Mouse (Mus musculus): ENCODE data around the gene Fam131c. TPM values are rescaled to one million over a fixed set of nuclear protein-coding genes. Genes with fewer than 3 reads are reported as not detected.
A peak's percentile ranks its signal among the peaks of the same experiment; 100 is the strongest.

Fam131c gene
- total and polyA plus RNA-seq, 2 experiments from 2014 or later, result 0.20 TPM; not detected in 1

- WGBS, result 17% methylated on average over 8 of the region's 8 CpGs
- TF ChIP-seq CTCF (IDR thresholded peaks at IDR 0.05; ENCODE audit: low read depth) (no peak), EP300 (IDR thresholded peaks at IDR 0.05; ENCODE audit: low read depth) (no peak)
Measured at GRCm38 (mm10) chr4:141347365-141347797, 20.6 kb upstream of the Fam131c start.

GRCm38 (mm10) chr4:141348616-141349015 lies 19.4 kb upstream of the Fam131c start:
- ATAC-seq (ENCODE audit: insufficient read depth, low read depth), result no peak
- no peak overlapping the region for H3K4me2 ChIP-seq (ENCODE audit: low read depth, low read length)
- H3K36me3 ChIP-seq (replicated peaks; ENCODE audit: control insufficient read depth, insufficient read depth, low read length), result no peaks in the 10 kb centered on the region
- no peak overlapping the region for H3K4me3 ChIP-seq (ENCODE audit: low read depth, low read length)
- DNase-seq (ENCODE audit: low spot score), result no peak
- no peak for TF ChIP-seq EP300 (IDR thresholded peaks at IDR 0.05; ENCODE audit: low read depth)
- TF ChIP-seq CTCF (IDR thresholded peaks at IDR 0.05; ENCODE audit: low read depth), result no peak
- 71% methylated on average over 11 of the region's 11 CpGs for WGBS
- H3K27ac ChIP-seq (ENCODE audit: low read depth), result no peak overlapping the region
- peaks cover 2% of the 10 kb centered on the region; the same call in 1 of the 2 replicates for H3K4me1 ChIP-seq (ENCODE audit: control insufficient read depth, insufficient read depth)
- H3K9me3 ChIP-seq (replicated peaks; ENCODE audit: control insufficient read depth, low read length), result no peaks in the 10 kb centered on the region
- H3K9ac ChIP-seq (replicated peaks; ENCODE audit: low read depth, low read length), result no peak overlapping the region
- no peaks in the 10 kb centered on the region; the same call in 1 of the 2 replicates for H3K27me3 ChIP-seq (ENCODE audit: control insufficient read depth, insufficient read depth, low read length)

More at GRCm38 (mm10) chr4:141347365-141347797, 20.6 kb upstream of the Fam131c start:
- Histone ChIP-seq H3K4me2 (ENCODE audit: low read depth, low read length) (no peak overlapping the region), H3K27me3 (ENCODE audit: control insufficient read depth, insufficient read depth, low read length) (no peaks in the 10 kb centered on the region; the same call in 1 of the 2 replicates), H3K9me3 (replicated peaks; ENCODE audit: control insufficient read depth, low read length) (no peaks in the 10 kb centered on the region), H3K36me3 (replicated peaks; ENCODE audit: control insufficient read depth, insufficient read depth, low read length) (no peaks in the 10 kb centered on the region), H3K4me3 (ENCODE audit: low read depth, low read length) (no peak overlapping the region), H3K9ac (replicated peaks; ENCODE audit: low read depth, low read length) (no peak overlapping the region), H3K27ac (ENCODE audit: low read depth) (no peak overlapping the region), H3K4me1 (ENCODE audit: control insufficient read depth, insufficient read depth) (no peaks in the 10 kb centered on the region; the same call in 1 of the 2 replicates)
- ATAC-seq (ENCODE audit: insufficient read depth, low read depth) (peak; percentile 83), DNase-seq (ENCODE audit: low spot score) (peak; percentile 17)

- no peak for TF ChIP-seq EP300 (IDR thresholded peaks at IDR 0.05; ENCODE audit: low read depth)
- TF ChIP-seq CTCF (IDR thresholded peaks at IDR 0.05; ENCODE audit: low read depth), result no peak
- Histone ChIP-seq H3K4me3 (ENCODE audit: low read depth, low read length) (no peak overlapping the region), H3K4me1 (ENCODE audit: control insufficient read depth, insufficient read depth) (peaks cover 5% of the 10 kb centered on the region; the same call in 1 of the 2 replicates), H3K27me3 (ENCODE audit: control insufficient read depth, insufficient read depth, low read length) (no peaks in the 10 kb centered on the region; the same call in 1 of the 2 replicates), H3K36me3 (replicated peaks; ENCODE audit: control insufficient read depth, insufficient read depth, low read length) (no peaks in the 10 kb centered on the region), H3K9me3 (replicated peaks; ENCODE audit: control insufficient read depth, low read length) (no peaks in the 10 kb centered on the region), H3K9ac (replicated peaks; ENCODE audit: low read depth, low read length) (no peak overlapping the region), H3K4me2 (ENCODE audit: low read depth, low read length) (no peak overlapping the region), H3K27ac (ENCODE audit: low read depth) (no peak overlapping the region)
- ATAC-seq (ENCODE audit: insufficient read depth, low read depth) (no peak), DNase-seq (ENCODE audit: low spot score) (no peak)
- WGBS, result 75% methylated on average over 12 of the region's 12 CpGs
Measured at GRCm38 (mm10) chr4:141350015-141350414, 18.0 kb upstream of the Fam131c start.

GRCm38 (mm10) chr4:141351972-141352371 lies 16.0 kb upstream of the Fam131c start:
- H3K27me3 ChIP-seq (ENCODE audit: control insufficient read depth, insufficient read depth, low read length), result no peaks in the 10 kb centered on the region; the same call in 1 of the 2 replicates
- no peak for ATAC-seq (ENCODE audit: insufficient read depth, low read depth)
- no peak for TF ChIP-seq EP300 (IDR thresholded peaks at IDR 0.05; ENCODE audit: low read depth)
- no peak for TF ChIP-seq CTCF (IDR thresholded peaks at IDR 0.05; ENCODE audit: low read depth)
- H3K4me3 ChIP-seq (ENCODE audit: low read depth, low read length), result no peak overlapping the region
- no peak for DNase-seq (ENCODE audit: low spot score)
- no peak overlapping the region for H3K9ac ChIP-seq (replicated peaks; ENCODE audit: low read depth, low read length)
- H3K9me3 ChIP-seq (replicated peaks; ENCODE audit: control insufficient read depth, low read length), result no peaks in the 10 kb centered on the region
- no peak overlapping the region for H3K27ac ChIP-seq (ENCODE audit: low read depth)
- 65% methylated on average over 7 of the region's 7 CpGs for WGBS
- no peaks in the 10 kb centered on the region for H3K36me3 ChIP-seq (replicated peaks; ENCODE audit: control insufficient read depth, insufficient read depth, low read length)
- H3K4me2 ChIP-seq (ENCODE audit: low read depth, low read length), result no peak overlapping the region
- H3K4me1 ChIP-seq (ENCODE audit: control insufficient read depth, insufficient read depth), result peaks cover 5% of the 10 kb centered on the region; the same call in 1 of the 2 replicates

GRCm38 (mm10) chr4:141352986-141353385 lies 15.0 kb upstream of the Fam131c start:
- H3K27ac ChIP-seq (ENCODE audit: low read depth), result no peak overlapping the region

GRCm38 (mm10) chr4:141353868-141354267 lies 14.2 kb upstream of the Fam131c start:
- no peak overlapping the region for H3K4me2 ChIP-seq (ENCODE audit: low read depth, low read length)
- H3K27me3 ChIP-seq (ENCODE audit: control insufficient read depth, insufficient read depth, low read length), result no peaks in the 10 kb centered on the region
- H3K27ac ChIP-seq (ENCODE audit: low read depth), result 0 out of 2 replicates have a peak overlapping the region, but pooled peaks have one; percentile 37
- no peak for DNase-seq (ENCODE audit: low spot score)
- no peak for TF ChIP-seq EP300 (IDR thresholded peaks at IDR 0.05; ENCODE audit: low read depth)
- H3K9ac ChIP-seq (replicated peaks; ENCODE audit: low read depth, low read length), result no peak overlapping the region; the same call in 1 of the 2 replicates
- WGBS, result 49% methylated on average over 8 of the region's 8 CpGs
- H3K4me3 ChIP-seq (ENCODE audit: low read depth, low read length), result no peak overlapping the region
- no peaks in the 10 kb centered on the region for H3K36me3 ChIP-seq (replicated peaks; ENCODE audit: control insufficient read depth, insufficient read depth, low read length)
- peak; percentile 44 for ATAC-seq (ENCODE audit: insufficient read depth, low read depth)
- 0 out of 2 replicates have a peak, but pooled peaks cover 5% of the 10 kb centered on the region for H3K9me3 ChIP-seq (replicated peaks; ENCODE audit: control insufficient read depth, low read length)
- H3K4me1 ChIP-seq (ENCODE audit: control insufficient read depth, insufficient read depth), result 0 out of 2 replicates have a peak, but pooled peaks cover 5% of the 10 kb centered on the region

More at GRCm38 (mm10) chr4:141352986-141353385, 15.0 kb upstream of the Fam131c start:
- TF ChIP-seq EP300 (IDR thresholded peaks at IDR 0.05; ENCODE audit: low read depth), result no peak
- Histone ChIP-seq H3K9me3 (replicated peaks; ENCODE audit: control insufficient read depth, low read length) (0 out of 2 replicates have a peak, but pooled peaks cover 5% of the 10 kb centered on the region), H3K4me3 (ENCODE audit: low read depth, low read length) (no peak overlapping the region), H3K4me2 (ENCODE audit: low read depth, low read length) (no peak overlapping the region), H3K4me1 (ENCODE audit: control insufficient read depth, insufficient read depth) (0 out of 2 replicates have a peak, but pooled peaks cover 5% of the 10 kb centered on the region), H3K27me3 (ENCODE audit: control insufficient read depth, insufficient read depth, low read length) (no peaks in the 10 kb centered on the region; the same call in 1 of the 2 replicates), H3K9ac (replicated peaks; ENCODE audit: low read depth, low read length) (no peak overlapping the region), H3K36me3 (replicated peaks; ENCODE audit: control insufficient read depth, insufficient read depth, low read length) (no peaks in the 10 kb centered on the region)
- DNase-seq (ENCODE audit: low spot score) (no peak), ATAC-seq (ENCODE audit: insufficient read depth, low read depth) (no peak)
- 87% methylated on average over 5 of the region's 5 CpGs for WGBS
